Mouse (Mus musculus) inflammation-experienced regulatory T-cells, adult 6 months (primary cell): ENCODE measurements around the gene Msantd1. TPM values are rescaled to one million over a fixed set of nuclear protein-coding genes. Genes with fewer than 3 reads are reported as not detected.
"Not testable (repeated sequence)": the region's sequence is repeated elsewhere in the genome, so short reads cannot be mapped to it uniquely, and the experiment has no call there.

Source experiments
- ATAC-seq: one replicate; pipeline ENCODE4 v1.8.0; 2017
- polyA plus RNA-seq, 3 experiments: library from polyadenylated mRNA; unstranded; fragments of 100-300 nt; shearing (Covaris generic); gene quantifications; one replicate each; pipeline ENCODE4 v1.2.1; 2017

Msantd1 gene
- polyA plus RNA-seq, result 1 to 10 TPM in 2 of 3 experiments, under 1 TPM in 1; 0.29 to 1.8 (median 1.7) TPM

GRCm38 (mm10) chr5:34907910-34908725 lies at the start of gene Msantd1:
Msantd1 (plus strand) TSS chr5:34908012.
- ATAC-seq, result no peak

DNA sequence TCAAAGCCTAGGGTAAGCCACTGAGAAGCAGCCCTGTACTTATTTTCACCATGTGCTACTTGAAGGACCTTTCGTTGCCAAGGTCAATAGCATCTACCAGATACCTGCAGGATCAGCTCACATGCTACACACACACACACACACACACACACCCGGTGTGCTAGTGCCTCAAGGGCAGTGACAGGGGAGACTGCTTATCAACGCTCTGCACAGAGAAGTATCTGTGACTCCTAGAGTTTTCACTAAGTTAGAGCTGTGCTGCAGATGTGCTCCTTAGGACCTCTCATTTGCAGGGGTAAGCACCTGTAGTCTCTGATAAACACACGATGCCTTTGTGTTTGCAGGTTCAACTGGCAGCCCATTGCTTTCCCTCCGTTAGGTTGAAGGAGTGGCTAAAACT lies 42.4 kb upstream of the Msantd1 start:
- ATAC-seq, result no peak

- ATAC-seq, result not testable (repeated sequence)
These were observed 27.5 kb upstream of the Msantd1 start for GRCm38 (mm10) chr5:34880307-34880706.

GRCm38 (mm10) chr5:34881023-34881422 lies 26.8 kb upstream of the Msantd1 start:
- ATAC-seq, result no peak

DNA sequence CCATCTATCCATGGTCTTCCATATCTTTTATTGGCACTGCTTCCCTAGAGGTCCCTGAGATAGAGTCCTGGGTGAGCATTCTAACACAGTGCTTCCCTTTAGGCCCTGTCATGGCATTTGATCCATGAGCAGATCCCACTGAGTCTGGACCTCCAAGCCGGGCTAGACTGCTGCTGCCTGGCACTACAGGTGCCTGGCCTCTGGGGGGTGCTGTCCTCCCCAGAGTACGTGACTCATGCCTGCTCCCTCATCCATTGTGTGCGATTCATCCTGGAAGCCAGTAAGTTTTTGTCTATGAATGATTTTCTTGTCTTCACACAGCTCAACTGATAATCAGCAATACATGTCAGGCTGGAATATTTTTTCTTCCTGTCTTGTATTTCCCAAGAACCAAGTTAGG lies 22.6 kb upstream of the Msantd1 start:
- ATAC-seq, result no peak

GRCm38 (mm10) chr5:34889252-34889651 lies 18.6 kb upstream of the Msantd1 start:
- no peak for ATAC-seq

- ATAC-seq, result no peak
These were observed 10.9 kb upstream of the Msantd1 start for GRCm38 (mm10) chr5:34896697-34897453.

- no peak for ATAC-seq
These were observed 7.9 kb upstream of the Msantd1 start for GRCm38 (mm10) chr5:34899787-34900469.

- no peak for ATAC-seq
These were observed 5.4 kb upstream of the Msantd1 start for GRCm38 (mm10) chr5:34902371-34902770.

DNA sequence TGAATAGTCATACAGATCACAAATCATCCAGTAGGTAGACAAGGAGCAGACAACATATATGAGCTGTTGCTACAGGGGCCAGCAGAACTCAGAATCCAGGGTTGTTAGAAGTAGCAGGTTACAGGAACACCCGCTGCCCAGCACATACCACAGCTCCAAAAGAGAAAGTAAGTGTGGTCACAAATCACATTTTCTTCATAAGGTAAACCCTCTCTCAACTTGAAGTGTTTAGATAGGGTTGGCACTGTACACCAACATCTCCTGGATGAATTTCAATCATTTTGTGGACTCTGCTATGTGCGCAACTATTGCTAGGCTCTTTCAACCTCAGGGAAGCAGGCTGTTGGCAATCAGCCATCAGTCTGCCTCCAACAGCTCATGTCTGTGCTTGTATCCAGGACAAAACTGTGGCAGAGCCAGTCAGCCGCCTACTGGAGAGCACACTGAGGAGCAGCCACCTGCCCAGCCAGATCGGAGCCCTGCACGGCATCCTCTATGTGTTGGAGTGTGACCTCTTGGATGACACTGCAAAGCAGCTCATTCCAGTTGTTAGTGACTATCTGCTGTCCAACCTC lies 4.9 kb upstream of the Msantd1 start:
- ATAC-seq, result no peak

DNA sequence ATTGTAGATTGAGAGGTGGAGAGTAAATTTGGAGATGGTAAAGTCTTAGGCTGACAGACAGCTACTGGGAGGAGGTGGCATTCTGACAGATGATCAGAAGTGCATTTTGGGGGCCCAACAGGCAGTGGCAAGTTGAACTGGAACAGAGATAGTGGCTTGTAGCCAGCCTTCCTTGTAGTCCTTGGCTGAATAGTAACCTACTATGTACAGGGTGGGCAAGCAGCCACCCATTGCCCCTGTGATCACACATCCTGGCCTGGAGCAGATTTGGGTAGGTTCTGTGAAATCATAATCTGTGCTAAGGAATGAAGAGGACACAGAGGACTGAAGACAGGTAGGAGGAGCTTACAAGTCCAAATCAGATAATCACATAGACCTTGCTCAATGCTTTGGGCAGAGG lies 3.4 kb upstream of the Msantd1 start:
- ATAC-seq, result no peak

DNA sequence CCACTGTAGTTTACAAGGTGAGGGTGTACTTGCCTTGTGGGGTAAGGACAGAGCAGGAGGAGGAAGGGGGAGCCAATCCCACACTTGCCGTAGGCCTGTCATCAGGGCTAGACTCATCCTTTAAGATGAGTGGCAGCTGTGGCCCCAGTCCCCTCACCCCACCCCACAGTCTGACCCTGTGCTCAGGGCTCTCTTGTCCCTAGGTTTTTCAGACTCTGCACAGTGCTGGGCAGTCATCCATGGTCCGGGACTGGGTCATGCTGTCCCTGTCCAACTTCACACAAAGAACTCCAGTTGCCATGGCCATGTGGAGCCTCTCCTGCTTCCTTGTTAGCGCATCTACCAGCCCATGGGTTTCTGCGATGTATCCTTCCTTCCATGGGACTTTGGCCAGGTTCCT lies 582 bp upstream of the Msantd1 start:
- no peak for ATAC-seq

DNA sequence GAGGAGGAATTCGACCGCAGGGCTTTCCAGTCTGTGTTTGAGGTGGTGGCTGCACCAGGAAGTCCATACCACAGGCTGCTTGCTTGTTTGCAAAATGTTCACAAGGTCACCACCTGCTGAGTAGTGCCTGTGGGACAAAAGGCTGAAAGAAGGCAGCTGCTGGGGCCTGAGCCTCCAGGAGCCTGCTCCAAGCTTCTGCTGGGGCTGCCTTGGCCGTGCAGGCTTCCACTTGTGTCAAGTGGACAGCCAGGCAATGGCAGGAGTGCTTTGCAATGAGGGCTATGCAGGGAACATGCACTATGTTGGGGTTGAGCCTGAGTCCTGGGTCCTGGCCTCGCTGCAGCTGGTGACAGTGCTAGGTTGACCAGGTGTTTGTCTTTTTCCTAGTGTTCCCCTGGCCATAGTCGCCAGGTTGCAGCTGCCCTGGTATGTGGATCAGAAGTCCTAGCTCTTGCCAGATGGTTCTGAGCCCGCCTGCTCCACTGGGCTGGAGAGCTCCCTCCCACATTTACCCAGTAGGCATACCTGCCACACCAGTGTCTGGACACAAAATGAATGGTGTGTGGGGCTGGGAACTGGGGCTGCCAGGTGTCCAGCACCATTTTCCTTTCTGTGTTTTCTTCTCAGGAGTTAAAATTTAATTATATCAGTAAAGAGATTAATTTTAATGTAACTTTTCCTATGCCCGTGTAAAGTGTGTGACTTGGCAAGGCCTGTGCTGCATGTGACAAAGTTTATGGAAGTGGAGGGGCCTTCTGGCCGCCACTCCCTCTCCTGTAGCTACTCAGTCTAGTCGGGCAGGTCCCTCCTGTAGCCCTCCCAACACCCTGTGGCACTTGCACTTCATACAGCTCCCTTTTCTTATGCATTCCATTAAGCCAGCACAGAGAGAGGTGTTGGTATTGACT lies 1.2 kb downstream of the Msantd1 start:
- ATAC-seq, result no peak

DNA sequence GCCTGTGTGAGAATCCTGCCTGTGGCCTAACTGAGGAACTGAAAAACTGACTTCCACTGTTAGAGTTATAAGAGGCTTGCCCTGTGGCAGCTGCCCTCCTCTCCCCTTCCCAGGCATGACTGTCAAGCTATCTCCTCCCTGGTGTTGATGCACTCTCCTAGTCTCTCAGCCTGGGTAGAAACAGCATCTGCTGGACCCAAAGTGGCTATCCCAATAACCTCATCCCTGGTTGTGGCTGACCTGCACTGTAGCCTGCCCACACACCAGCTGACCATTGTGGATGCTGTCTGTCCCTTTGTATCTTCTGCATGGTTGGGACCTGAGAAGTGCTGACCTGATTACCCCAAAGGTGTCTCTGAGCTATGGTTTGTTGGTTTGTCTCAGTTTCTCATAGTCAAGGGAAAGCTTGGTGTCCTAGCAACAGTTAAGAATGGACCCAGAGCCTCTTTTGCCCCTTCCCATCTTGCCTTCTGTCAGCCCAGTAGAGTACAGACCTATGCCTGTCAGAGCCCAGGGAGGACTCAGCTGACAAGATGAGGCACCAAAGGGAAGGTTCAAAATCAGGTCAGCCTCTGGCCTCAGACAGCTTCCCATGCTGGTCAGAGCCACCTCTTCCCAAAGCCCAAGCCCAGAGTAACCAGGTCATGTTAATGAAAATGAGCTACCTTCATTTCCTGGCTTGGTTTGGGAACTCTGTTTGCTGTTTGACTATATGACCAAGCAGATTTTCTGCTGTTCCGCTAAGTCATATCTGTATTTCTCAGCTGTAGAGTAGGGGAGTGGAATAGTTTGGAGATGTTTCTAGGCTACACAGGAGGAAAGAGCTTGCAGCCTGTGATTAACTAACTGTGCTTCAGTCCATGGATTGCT lies 2.1 kb downstream of the Msantd1 start:
- ATAC-seq, result no peak

- ATAC-seq, result no peak
These were observed 2.6 kb downstream of the Msantd1 start for GRCm38 (mm10) chr5:34910504-34910815.

- ATAC-seq, result no peak
These were observed 8.0 kb downstream of the Msantd1 start for GRCm38 (mm10) chr5:34915801-34916200.

DNA sequence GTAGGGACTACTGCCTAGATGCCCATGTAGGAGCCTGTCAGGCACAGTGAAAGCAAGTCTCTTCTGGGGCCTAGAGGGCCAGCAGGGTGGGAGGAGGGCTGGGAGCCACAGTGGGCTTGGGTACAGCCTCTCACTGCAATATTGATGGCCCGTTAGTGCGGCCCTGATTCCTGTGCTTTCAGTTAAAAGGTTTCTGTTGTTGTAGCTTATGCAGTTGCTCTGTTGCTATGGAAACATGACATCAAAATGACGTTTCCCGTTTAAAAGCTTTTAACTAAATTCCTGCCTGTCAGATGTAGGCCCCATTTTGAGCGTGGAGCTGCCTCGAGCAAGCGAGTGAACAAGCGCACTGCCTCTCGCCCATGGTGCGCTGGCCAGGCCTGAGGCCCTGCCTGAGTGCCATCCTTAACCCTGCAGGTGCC lies 9.4 kb downstream of the Msantd1 start:
- no peak for ATAC-seq

DNA sequence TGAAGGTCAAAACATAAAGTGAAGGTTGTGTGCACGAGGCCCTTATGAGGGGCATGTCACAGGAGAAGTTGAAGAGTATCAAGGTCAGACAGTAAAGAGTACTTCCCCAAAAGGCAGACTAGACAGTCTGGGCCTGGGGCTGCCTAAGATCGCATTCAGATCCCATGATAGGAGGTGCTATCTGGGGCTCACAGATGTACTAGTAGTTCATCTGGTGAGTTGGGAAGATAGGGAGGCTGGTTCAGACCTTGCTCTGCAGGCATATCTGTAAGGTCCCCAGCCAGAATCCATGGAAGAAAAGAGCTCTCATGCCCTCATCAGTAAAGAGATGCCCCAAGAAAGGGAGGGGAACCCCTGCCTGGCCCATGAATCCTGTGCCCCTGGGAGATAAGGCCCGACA lies 11.0 kb downstream of the Msantd1 start:
- ATAC-seq, result no peak

GRCm38 (mm10) chr5:34922531-34922930 lies 14.7 kb downstream of the Msantd1 start:
- ATAC-seq, result no peak

- no peak for ATAC-seq
These were observed 16.1 kb downstream of the Msantd1 start for GRCm38 (mm10) chr5:34923920-34924319.

DNA sequence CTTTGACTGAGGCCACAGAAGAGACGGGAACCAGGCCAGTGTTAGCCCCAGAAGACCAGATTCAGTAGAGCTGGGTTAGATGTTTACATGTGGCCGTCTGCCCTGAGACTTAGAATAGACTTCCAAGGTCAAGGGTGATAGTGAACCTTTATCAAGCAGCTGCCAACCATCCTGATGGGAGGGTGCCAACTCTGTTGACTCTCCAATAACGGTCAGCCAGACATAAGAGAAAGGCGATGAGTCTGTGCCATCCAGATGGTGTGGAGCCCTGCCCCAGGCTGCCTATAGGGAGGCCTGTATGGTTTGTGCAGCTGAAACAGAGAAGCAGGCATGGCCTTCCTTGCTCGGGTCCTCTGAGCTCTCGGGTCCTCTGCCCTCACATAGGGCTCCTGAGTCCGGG lies 16.7 kb downstream of the Msantd1 start:
- no peak for ATAC-seq
